Mouse (Mus musculus): Measurements from ENCODE around the gene Mapk6.
"Not testable (repeated sequence)": the region's sequence is repeated elsewhere in the genome, so short reads cannot be mapped to it uniquely, and the experiment has no call there.

Mapk6 gene

GRCm38 (mm10) chr9:75378774-75379173, 31.0 kb downstream of the Mapk6 start:
- DNase-seq: no peak

- no peak for DNase-seq
These were observed 33.4 kb downstream of the Mapk6 start for GRCm38 (mm10) chr9:75376428-75376827.

GRCm38 (mm10) chr9:75375606-75376005, 34.2 kb downstream of the Mapk6 start:
- DNase-seq: no peak

GRCm38 (mm10) chr9:75368779-75369178, 41.0 kb downstream of the Mapk6 start:
- DNase-seq: no peak

GRCm38 (mm10) chr9:75366191-75366590, 43.6 kb downstream of the Mapk6 start:
- DNase-seq: no peak

- DNase-seq: no peak
These were observed 44.6 kb downstream of the Mapk6 start for GRCm38 (mm10) chr9:75365195-75365594.

- DNase-seq: not testable (repeated sequence)
These were observed 46.1 kb downstream of the Mapk6 start for GRCm38 (mm10) chr9:75363702-75364101.

GRCm38 (mm10) chr9:75363001-75363400, 46.8 kb downstream of the Mapk6 start:
- no peak for DNase-seq

- no peak for DNase-seq
These were observed 47.6 kb downstream of the Mapk6 start for GRCm38 (mm10) chr9:75362201-75362600.

GRCm38 (mm10) chr9:75361699-75362098, 48.1 kb downstream of the Mapk6 start:
- DNase-seq: peak; percentile 29

GRCm38 (mm10) chr9:75357087-75357654, 52.6 kb downstream of the Mapk6 start:
- peak; percentile 47 for DNase-seq

- DNase-seq: no peak
These were observed 54.0 kb downstream of the Mapk6 start for GRCm38 (mm10) chr9:75355783-75356182.

- peak; percentile 21 for DNase-seq
These were observed 56.7 kb downstream of the Mapk6 start for GRCm38 (mm10) chr9:75353094-75353493.

GRCm38 (mm10) chr9:75348641-75349040, 61.2 kb downstream of the Mapk6 start:
- no peak for DNase-seq

GRCm38 (mm10) chr9:75348066-75348465, 61.7 kb downstream of the Mapk6 start:
- no peak for DNase-seq

- DNase-seq: no peak
These were observed 62.3 kb downstream of the Mapk6 start, which contains the start of gene Bcl2l10 for GRCm38 (mm10) chr9:75347458-75347857. TSS of gene Bcl2l10 (plus strand) at chr9:75347758.

- no peak for DNase-seq
These were observed 67.4 kb downstream of the Mapk6 start for GRCm38 (mm10) chr9:75342433-75342832.

GRCm38 (mm10) chr9:75338016-75338415, 71.8 kb downstream of the Mapk6 start:
- DNase-seq: peak; percentile 76

- no peak for DNase-seq
These were observed 75.4 kb downstream of the Mapk6 start for GRCm38 (mm10) chr9:75334440-75334839.

- peak; percentile 46 for DNase-seq
These were observed 79.0 kb downstream of the Mapk6 start for GRCm38 (mm10) chr9:75330821-75331220.

- no peak for DNase-seq
These were observed 81.8 kb downstream of the Mapk6 start for GRCm38 (mm10) chr9:75328047-75328446.

GRCm38 (mm10) chr9:75322099-75322885, 87.5 kb downstream of the Mapk6 start:
- peak; percentile 46 for DNase-seq

- no peak for DNase-seq
These were observed 90.4 kb downstream of the Mapk6 start for GRCm38 (mm10) chr9:75319365-75319764.
